Mouse (Mus musculus) v-Abl transformed pro-B cells (cell line): Measurements from ENCODE around the gene Yy1.

Source experiments
- in situ Hi-C, 2 experiments: fragments of 400-800 bp; cut with MboI; formaldehyde crosslinking; loops; one replicate each; pipeline ENCODE4 v1.15.1; 2025; ENCODE audit not compliant: unreplicated experiment in 2 of 2

Gene Yy1

DNA sequence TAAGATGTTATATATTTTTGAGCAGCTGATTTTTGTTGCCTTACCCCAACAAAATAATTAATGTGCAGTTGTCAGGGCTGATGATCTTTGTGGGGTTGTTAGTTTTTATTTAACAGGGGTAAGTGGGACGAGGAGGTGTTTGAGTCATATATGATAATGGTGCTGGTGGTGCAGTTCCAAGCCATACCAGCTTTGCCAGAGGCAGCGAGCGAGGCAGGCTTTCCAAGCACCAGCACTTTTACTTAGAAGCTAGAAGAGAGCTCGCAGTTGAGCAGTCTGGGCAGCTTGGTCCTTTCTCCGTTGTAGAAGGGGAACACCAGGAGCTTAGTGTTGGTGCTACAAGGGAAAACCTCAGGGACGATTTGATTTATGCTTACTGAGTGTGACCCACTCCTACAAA is 19.7 kb downstream of the Yy1 start:
- in situ Hi-C loops = loop anchor here in 1 of 2 experiments (5.0 kb wide), 1 partner anchor 85 kb away; no protein-coding TSS in a partner anchor

DNA sequence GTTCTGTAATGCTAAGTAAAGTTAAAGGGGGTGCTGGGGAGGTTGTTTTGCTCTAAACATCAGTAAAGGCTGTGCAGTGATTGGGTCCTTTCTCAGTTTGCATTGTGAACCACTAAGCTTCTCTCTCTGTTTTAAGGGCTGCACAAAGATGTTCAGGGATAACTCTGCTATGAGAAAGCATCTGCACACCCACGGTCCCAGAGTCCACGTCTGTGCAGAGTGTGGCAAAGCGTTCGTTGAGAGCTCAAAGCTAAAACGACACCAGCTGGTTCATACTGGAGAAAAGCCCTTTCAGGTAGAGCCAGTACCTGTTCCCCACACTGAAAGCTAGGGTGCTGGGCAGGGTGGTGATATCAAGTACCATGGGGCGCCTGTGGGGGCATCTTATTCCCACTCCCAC is 21.7 kb downstream of the Yy1 start:
- in situ Hi-C loops = loop anchor here in 1 of 2 experiments (5.0 kb wide), 1 partner anchor 83 kb away; no protein-coding TSS in a partner anchor

DNA sequence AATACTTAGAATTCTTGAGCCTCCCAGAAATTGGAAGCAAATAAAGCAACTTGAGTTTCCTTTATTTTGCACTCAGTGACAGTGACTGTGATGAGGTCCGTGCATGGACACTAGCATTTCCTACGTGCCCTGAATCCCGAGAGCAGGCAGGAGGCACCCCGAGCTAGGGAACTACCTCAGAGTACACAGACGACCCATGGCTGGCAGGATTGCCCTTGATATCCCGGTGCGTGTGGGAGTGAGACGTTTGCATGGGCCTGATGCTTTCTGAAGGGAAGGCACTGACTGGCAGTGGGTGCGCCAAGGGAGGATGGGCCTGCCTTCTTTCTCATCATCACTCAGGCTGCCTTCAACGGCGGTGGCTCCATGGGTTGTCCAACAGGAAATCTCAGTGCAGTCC is 23.8 kb downstream of the Yy1 start:
- in situ Hi-C loops = no loop called here

DNA sequence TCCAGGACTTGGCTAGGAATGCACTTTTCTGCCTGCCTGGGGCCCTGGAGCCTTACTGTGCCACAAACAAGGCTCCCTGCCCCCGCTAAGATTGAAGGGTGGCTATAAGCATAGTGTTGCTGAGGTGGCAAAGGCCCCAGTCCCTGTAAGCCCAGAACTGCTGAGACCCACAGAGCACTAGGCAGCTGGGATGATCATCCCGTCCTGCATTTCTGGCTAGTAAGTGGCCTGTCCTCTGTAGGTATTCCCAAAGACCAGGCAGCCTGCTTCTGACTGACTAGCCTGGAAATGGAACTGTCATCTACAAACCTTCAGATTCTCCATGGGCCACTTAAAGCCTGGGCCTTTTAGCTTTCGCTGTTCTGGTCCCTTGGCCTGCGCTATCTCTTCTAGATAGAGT is 27.7 kb downstream of the Yy1 start:
- in situ Hi-C loops = no loop called here

DNA sequence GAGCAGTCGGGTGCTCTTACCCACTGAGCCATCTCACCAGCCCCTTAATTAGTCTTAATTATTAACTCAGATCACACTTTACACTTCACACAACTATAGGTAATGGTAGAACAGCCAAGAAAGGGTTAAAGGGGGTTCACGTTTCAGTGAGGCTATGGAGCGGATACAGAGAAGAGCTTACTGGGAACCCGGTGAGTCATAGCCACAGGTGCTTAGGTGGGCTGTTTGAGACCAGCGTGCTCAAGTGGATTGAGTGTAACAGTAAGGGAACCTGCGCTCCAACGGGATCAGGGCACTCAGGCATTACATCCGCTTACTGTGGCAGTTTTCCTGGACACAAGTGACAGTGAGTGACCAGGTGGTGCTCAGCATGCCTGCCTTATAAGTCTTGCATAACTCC is 30.3 kb downstream of the Yy1 start:
- in situ Hi-C loops = no loop called here

DNA sequence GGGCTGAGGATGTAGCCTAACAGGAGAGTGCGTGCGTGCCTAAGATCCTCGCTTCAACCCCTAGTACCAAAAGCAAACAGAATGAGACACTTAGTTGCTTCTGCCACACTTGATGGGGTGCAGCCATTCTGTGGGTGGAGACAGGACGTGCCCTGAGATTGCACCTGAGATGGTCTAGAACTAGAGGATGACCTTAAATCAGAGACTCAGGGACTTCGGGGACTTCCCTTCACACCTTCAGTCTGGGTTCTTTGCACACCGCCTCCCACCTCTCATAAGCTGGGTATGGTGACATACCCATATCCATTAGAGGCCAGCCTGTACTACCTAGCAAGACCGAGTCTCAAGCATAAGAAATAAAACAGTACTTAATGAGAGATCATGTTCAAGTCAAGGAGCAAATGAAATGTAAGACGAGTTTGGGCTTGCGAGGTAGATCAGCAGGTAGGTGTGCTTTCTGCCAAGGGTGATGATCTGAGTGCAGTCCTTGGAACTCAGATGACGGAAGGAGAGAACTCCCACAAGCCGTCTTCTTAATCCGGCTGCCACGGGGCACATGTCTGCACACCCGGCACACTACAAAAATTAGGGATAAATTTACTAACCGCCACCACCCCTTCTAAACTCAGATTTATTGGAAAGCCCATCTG is 31.6 kb downstream of the Yy1 start:
- in situ Hi-C loops = no loop called here

DNA sequence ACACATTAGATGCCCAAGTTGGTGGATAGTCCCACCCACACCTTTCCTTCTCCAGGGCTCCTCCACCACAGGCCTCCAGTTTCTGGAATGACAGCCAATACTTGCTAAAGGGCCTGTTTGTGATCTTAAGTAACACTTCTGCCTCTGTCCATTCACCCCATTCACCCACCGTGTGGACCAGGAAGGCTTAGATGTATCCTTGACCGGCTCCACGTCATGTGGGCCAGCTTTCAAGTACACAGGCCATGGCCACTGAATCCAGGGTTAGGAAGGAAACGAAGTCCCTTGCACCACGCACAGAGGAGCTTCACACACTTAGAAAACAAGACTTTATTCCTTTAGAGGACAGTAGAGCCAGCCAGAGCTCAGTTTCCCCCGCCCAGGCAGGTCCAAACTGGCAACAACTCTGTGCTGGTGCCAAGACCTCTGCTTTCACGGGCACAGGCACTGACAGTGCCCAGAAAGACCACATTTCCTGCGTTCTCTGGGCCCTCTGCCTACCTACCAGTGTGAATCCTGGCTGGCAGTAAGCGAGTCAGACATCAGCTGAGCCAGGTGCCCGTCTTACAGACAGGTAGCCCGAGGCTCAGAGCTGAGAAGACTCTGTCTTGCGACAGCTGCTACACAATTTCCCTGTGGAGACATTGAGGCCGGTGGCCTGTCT is 32.9 kb downstream of the Yy1 start:
- in situ Hi-C loops = no loop called here

DNA sequence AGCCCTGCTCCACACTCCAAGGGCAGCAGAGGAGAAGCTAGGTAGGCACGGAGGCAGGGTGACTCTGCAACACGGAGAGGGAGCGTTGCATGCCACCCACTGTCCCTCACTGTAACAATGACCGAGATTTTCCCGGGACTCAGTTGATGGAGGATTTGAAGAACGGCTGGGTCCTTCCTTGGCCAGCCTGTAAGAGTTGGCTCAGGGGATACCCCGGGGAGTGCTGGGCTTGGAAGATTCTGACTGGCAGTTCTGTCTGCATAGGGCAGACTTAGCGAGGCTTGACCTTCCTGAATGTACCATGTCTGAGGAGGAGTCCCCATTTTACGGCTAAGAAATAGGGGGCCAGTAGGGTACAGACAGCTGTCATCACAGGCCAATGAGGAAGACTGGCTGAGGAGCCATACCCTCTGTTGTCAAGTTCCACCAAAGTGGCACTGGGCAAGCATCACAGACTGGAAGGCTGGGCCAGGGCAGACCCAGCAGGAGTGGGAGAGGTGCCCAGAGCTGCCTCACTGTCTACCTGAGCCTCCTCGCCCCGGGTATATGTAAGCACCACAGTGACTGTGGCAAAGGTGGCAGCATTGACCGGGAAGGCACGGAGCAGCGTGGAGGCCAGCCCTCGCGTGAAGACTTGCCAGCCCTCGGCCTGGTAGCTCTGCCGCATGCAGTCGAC is 33.6 kb downstream of the Yy1 start:
- in situ Hi-C loops = no loop called here

DNA sequence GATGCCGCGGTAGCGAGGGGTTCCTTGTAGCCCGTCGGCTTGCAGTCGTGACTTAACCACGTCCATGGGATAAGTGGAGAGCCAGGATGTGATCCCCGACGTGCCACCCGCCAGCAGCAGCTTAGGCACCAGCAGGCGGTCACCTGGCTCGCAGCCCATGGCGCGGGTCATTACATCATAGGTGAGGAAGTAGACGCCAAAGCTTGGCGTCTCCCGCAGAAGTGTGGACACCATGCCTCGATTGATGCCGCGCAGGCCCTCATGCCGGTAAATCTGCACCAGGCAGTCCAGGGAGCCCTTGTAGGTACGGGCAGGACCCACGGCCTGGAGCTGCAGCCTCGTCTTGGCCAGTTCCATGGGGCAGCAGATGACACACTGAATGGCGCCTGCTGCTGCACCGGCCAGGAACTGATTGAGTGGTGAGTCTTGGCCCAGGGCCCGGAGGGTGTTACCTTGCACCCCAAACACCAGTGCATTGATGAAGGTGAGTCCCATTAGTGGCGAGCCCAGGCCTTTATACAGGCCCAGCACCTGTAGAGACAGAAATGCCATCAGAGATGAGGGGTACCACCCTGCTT is 34.3 kb downstream of the Yy1 start:
- in situ Hi-C loops = no loop called here

DNA sequence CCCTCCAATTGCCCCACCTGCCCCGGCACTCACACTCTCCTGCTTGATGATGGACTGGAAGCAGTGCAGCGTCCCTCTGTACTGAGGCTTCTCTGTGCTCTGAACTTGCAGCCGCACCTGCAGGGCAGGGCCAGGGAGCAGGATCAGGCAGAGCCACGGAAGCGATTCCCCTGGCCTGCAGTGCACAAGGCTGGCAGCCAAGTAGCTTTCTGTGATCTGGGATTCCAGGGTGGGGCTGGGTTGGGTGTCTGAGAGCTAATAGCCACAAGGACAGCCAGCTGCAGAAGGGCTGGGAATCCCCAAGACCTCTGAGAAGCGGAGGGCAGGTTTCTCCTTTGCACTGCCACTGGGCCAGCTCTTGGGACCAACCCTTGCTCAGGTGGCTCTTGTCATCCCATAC is 34.9 kb downstream of the Yy1 start:
- in situ Hi-C loops = no loop called here

DNA sequence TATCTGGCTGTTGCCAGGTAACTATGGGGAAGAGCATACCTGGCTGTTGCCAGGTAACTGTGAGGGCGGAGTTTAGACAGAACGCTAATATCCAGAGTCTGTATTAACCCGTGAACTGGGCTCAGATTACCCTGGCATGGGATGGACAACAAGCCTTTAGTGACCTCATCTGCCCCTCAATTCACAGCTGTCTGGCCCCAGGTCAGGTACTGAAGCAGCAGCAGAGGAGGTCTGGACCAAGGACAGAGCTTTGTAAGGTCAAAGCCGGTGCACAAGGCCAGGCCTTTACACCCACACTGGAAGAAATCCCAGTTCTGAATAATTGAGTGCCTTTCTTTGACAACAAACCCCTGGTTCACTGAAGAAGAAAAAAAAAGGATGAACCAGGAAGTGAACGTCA is 36.9 kb downstream of the Yy1 start:
- in situ Hi-C loops = no loop called here

DNA sequence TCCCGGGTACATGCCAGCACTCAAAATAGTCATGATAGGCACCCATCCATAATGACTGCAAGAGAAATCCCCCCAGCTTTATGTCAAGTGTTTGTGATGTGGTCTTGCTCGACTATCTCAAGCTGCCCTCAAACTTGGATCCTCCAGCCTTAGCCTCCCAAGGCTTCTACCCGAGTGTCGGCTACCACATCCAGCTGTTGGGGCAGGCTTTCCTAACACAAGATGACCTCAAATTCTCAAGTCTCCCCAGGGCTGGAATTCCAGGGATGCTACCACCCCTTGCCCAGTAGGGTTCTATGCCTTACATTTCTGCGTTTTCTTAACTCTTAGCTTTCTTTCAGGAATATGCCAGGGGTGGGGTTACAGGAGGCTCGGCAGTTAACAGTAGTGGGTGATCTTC is 37.6 kb downstream of the Yy1 start:
- in situ Hi-C loops = no loop called here

DNA sequence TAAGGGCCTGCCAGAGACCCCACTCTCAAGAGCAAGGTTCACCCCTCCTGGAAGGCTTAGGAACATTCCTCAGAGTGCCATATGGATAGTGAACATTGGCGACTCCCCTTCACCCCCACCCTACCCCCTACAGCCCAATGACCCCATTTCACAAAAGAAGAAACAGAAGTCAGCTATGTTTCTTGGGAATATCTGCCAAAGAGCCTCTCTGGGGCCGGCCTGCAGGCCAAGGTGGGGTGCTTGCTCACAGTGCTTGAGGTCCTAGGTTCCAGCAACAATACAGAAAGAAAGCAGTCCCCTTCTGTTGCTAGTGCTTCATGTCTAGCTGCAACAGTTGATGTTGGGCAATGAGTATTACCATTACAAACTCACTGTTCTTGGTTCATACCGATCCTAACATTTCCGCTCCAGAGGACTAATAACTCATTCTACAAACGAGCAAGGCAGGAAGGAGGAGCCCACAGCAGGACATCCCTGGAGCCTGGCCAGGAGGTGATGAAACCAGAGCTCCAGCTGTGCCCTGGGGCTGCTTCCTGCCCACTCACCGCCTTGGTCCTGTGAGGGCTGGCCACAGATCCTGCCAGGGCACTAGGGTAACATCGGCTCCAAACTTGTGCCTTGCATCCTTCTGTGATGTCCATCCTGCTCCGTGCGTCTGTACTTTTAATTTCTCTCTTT is 39.3 kb downstream of the Yy1 start:
- in situ Hi-C loops = no loop called here

DNA sequence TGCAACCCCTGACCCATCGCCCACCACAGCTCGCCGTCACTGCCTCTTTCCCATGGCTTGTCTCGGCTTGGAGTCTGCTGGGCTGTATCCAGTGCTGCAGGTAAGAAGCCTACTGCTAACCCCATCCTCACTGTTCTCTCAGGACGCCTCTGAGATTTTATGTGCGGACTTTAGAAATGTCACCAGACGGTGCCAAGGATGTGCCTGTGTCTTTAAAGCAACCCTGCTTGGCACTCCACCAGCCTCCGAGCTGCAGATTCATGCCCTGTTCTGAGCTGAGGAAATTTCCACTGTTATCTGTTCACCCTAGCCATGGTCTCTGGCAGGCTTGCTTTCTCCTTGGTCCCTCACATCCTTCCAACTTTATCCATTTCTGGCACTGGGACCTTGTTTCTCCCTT is 40.1 kb downstream of the Yy1 start:
- in situ Hi-C loops = no loop called here

DNA sequence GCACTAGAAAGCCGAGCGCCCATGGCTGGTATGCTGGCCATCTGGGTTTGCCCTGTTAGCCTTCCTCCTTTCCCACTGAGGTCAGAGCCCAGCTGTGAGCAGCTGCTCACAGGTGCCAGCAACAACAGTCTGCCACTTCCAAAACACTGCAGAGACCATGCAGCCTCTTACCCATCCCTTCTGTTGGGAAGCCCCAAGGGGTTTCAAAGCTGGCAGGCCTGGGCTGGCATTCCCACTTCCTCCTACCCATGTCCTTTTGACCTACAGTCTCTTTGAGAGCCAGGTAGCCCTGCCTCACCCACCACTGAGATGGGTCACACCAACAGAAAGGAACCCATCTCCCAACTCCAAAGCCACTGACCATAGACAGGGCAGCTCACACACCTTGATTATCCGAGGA is 40.6 kb downstream of the Yy1 start:
- in situ Hi-C loops = no loop called here

DNA sequence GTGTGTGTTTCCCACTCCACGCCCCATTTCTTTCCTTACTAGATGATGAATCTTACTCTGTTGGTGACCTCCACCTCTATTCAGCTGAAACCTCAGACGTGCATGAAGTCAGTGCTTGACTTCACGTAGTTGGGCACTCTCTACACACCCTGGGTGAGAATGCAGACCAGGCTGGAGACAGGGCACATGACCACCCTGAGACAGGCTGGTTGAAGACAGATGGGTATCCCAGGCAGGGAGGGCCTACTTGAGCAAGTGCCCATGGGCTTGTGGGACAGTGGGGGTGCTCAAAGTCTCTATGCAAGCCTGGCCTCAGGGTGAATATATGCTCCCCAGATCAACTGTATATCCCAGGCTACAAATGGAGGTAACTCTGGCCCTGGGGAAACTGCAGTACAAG is 41.6 kb downstream of the Yy1 start:
- in situ Hi-C loops = no loop called here

DNA sequence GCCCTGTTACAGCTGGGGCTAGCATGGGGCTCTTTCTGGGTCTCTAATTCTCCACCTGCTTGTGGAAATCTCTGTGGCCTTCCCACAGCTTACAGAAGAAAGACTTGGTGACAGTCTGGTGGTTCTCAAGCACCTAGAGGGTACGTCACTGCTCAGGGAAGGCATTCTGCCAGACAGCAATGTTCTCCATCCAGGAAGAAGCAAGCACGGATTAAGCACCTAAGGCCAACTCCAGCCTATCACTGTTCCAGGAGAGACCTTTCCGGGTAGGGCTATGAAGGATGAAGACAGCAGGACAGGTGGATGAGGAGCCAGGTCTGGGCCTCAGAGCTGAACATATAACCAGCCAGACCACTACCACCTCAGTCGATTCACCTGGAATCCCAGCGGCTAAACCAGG is 42.0 kb downstream of the Yy1 start:
- in situ Hi-C loops = loop anchor here in 1 of 2 experiments (5.0 kb wide), 1 partner anchor 67 kb away; no protein-coding TSS in a partner anchor

DNA sequence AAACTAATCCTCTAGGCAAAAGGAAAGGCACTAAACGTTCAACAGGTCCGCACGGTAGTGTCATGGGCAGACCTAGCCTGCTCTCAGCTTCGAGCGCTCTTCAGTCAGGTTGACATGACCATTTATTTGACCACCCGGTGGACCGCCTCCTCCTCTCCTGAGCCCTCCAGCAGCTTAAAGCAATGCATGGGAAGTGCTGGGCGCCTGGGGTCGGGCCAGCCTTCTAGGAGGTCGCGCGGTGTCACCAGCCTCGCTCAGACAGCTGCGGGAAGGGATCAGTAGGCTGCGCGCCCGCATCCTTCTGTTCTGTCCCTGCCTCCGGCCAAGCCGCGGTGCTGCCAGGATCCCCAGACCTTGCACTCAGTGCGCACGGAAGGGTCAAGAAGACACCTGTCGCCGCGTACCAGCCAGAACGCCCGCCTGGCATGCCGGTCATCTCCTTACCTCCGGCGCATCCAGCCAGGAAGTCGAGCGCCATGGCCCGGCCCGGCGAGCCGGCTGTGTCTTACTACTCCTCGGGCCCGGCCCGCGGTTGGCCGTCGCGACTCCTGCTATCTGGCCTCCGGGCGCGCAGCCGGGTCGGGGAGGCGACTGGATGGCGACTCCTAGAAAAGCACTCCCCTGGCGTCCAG is 42.6 kb downstream of the Yy1 start:
- in situ Hi-C loops = loop anchor here in 1 of 2 experiments (5.0 kb wide), 1 partner anchor 68 kb away; no protein-coding TSS in a partner anchor

DNA sequence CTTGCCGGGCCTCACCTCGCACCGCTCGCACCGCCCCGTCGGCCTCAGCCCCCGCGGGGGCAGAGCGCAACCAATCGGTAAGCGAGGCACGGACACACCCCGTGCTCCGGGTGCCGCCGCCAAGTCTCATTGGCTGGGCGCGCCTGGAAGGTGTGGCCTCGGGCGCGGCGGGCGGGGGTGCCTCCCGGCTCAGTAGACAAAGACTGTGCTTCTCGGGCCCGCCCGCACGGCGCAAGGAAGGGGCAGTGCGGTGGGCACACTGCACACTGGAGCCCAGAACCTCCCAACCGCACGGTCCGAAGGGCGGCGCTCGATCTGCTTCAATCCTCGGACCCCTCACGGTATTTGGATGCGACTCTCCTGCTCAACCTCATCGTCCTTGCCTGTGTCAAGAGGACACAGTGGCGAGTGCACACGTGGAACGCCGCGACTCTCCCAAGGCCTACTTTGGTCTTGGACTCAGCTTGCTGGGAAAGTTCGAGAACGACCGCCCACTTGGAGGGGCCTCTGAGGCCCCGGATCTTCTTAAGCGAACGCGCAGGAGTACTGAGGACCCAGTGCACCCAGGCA is 43.2 kb downstream of the Yy1 start, which contains the start of the genes Slc25a29 and Slc25a47:
TSS of gene Slc25a29 (minus strand) at position 44 of the 570 bp plus-strand sequence.
TSS of gene Slc25a47 (plus strand) at position 207 of the 570 bp plus-strand sequence.
- in situ Hi-C loops = loop anchor here in 1 of 2 experiments (5.0 kb wide), 1 partner anchor 69 kb away; no protein-coding TSS in a partner anchor

DNA sequence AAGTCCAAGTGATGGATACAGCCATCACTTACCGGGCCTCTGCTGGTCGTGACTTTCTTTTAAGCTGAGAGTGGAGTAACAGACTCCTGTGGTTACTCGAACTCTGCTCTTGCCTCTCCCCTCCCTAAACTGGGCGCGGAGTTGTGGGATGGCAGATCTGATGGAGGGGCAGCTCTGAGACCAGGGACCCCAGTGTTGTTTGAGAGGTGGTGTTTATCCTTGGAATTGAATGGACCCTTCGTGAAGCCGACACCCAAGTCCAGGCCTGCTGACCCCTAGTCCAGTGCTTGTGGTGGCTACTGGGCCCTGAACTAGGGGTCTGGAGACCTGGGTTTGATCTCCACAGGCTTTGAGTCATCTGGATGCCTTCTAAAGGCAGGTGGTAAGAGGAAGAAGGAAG is 43.9 kb downstream of the Yy1 start:
- in situ Hi-C loops = loop anchor here in 1 of 2 experiments (5.0 kb wide), 1 partner anchor 69 kb away; no protein-coding TSS in a partner anchor
